Mouse (Mus musculus) naive thymus-derived CD4-positive, alpha-beta T cell, adult 2 months (primary cell): ENCODE results near the gene Slc17a4.

Experiments
- DNase-seq: peaks from one replicate; pipeline ENCODE4 v3.0.0-alpha.2; 2011; ENCODE audit warnings: low read depth

Gene Slc17a4

GRCm38 (mm10) chr13:23892592-23893268 is 22.1 kb downstream of the Slc17a4 start:
- no peak for DNase-seq

GRCm38 (mm10) chr13:23889011-23889605 is 25.7 kb downstream of the Slc17a4 start:
- DNase-seq = no peak

- DNase-seq = no peak
These were observed 27.6 kb downstream of the Slc17a4 start for GRCm38 (mm10) chr13:23887026-23887725.

DNA sequence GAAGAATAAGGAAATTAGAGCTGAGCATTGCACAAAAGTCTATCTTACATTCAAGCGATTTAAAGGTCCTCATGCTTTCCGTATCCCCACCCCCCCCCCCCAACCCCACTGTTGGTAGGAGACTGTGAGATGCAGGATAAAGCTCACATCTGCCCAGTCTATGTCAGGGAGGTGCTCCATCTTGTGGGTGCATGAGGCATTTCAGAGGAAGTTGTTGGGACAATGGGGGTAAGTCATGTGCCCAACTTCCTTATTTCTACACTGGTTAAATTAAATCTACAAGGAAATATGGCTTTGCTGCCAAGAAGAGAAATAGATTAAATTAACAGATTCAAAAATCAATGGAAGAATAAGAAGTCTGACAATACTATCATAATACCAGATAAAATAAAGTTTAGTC is 29.3 kb downstream of the Slc17a4 start:
- peak; percentile 8 for DNase-seq

GRCm38 (mm10) chr13:23879636-23880035 is 35.2 kb downstream of the Slc17a4 start:
- no peak for DNase-seq

GRCm38 (mm10) chr13:23879106-23879505 is 35.7 kb downstream of the Slc17a4 start:
- no peak for DNase-seq

GRCm38 (mm10) chr13:23873141-23873540 is 41.7 kb downstream of the Slc17a4 start:
- DNase-seq = no peak

- no peak for DNase-seq
These were observed 44.8 kb downstream of the Slc17a4 start for GRCm38 (mm10) chr13:23869996-23870395.

DNA sequence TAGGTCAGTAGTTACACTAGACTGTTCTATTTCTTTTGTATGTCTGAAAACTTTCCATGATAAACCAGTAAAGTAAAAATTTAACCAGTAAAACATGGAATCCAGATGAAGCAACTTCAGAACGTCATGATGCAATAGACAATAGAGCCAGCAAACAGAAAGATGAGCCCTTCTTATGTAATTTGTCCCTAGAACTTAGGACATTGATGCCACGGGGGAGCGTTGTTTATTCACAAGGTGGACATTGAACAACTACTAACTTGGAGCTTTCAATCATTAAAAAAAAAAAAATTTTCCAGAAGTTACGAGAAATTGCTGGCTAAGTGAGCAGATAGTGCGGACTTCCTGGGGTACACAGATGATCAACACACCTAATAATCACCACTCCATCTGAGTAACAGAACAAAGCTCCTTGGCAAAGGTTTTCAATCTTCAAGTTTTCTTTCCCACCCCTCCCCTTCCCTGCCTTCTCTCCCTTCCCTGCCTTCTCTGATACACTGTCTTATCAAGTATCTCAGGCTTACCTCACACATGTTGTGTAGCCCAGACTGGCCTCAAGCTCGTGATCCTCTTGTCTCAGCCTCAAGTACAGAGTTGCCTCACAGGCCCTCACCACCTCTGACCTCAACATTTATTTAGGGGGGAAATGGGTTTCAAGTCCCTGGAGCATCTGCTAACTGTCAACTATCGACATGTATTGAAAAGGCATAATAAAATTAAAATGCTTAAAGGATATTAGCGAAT is 45.8 kb downstream of the Slc17a4 start:
- no peak for DNase-seq

- DNase-seq = no peak
These were observed 47.4 kb downstream of the Slc17a4 start, which contains the start of gene Slc17a1 for GRCm38 (mm10) chr13:23867405-23867804. TSS of gene Slc17a1 (plus strand) at chr13:23867750.

- no peak for DNase-seq
These were observed 47.8 kb downstream of the Slc17a4 start for GRCm38 (mm10) chr13:23867000-23867399.

DNA sequence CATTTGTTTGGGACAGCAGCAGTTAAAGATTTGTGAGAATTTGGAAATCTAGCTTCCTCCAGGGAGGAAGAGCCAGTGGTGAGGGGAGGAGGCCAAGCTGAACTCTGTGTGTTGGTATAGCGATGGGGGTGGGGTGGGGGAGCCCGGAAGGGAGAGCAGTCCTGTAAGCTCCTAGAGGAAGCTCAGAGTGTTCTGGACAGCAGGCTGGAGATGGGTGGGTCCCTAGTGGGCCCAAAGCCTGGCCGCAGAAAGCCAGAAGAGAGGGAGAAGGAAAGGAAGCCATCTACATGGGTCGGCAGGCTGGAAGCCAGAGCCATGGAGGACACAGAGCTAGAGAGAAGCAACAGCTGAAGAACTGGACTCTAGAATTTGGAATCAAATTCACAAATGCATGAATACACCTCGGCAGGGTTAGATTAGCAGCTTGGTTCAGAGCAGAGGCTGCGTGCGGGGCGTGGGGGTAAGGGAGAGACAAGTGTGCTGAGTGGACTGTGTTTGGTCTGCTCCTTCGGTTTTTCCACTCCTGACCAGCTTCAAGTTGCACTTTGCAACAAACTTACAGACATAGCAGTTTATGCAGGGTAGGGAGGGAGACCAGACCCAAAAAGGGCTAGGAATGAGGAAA is 48.6 kb downstream of the Slc17a4 start:
- DNase-seq = no peak

- no peak for DNase-seq
These were observed 50.1 kb downstream of the Slc17a4 start for GRCm38 (mm10) chr13:23864711-23865110.

- no peak for DNase-seq
These were observed 53.0 kb downstream of the Slc17a4 start for GRCm38 (mm10) chr13:23861815-23862214.

- no peak for DNase-seq
These were observed 58.4 kb downstream of the Slc17a4 start for GRCm38 (mm10) chr13:23856401-23856800.

GRCm38 (mm10) chr13:23849299-23849698 is 65.5 kb downstream of the Slc17a4 start:
- DNase-seq = no peak
